Mouse (Mus musculus): ENCODE data around the gene Pnma5. TPM values are rescaled to one million over a fixed set of nuclear protein-coding genes. Genes with fewer than 3 reads are reported as not detected.
A peak's percentile ranks its signal among the peaks of the same experiment; 100 is the strongest.

Pnma5 gene
- total RNA-seq, 1 experiment, result 36.5 TPM

DNA sequence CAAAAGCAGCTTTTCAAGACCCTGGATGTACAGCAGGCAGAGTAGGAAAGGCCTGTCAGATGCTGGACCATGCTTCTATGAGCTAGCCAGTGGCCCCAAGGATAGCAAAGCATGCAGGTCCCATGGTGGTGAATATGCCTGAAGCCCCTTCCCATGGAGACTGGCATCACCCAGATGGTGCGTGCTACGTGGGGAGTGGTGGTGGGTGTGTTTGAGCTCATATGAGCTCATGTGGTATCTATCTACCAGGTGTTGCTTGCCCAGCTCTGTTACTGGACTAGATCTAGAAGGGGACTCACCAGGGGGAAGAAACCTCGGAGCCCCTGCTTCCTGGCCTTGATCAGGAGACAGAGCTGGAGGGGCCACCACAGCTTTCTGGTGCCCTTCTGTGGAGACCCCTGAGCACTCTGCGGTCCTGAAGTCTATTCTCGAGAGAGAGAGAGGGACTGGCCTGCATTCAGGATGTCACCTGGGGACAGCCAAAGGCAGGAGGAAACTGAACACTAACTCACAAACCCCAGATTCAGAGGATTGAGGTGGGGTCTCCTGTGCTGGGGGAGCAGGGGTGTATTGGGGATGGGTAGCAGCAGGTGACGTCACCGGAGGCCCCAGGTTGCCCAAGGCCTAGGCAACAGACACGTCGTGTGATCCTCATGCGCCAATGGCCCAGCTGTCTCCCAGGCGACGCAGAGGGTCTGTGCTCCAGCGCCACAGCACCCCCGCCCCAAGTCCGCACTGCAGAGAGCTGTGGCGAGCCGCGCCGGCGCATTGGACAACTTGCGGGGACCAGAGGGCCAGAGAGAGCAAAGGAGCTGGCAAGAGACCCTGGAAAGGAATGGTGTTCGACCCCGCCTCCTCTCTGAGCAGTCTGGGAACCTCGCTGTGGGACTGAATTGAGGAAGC is 26.9 kb upstream of the Pnma5 start:
- Histone ChIP-seq H3K4me1 (ENCODE audit: control insufficient read depth in 2 of 2, insufficient read depth in 2 of 2, low read length in 2 of 2, poor library complexity in 1 of 2) (peaks cover 0 to 2% of the 10 kb centered on the region in 2 experiments; a peak in 1 of 4 replicates), H3K4me3 (ENCODE audit: insufficient read depth in 1 of 2, low read depth in 1 of 2, low read length in 2 of 2, poor library complexity in 1 of 2, severe bottlenecking in 1 of 2) (peak overlapping the region; percentile 3 to 11; a peak in 2 of 4 replicates), H3K9ac (ENCODE audit: insufficient read depth, low read depth, low read length, poor library complexity, severe bottlenecking) (no peak overlapping the region), H3K9me3 (ENCODE audit: control insufficient read depth, insufficient read depth, low read depth, low read length) (no peaks in the 10 kb centered on the region), H3K27ac (ENCODE audit: insufficient read depth, low read depth, low read length, poor library complexity, severe bottlenecking) (no peak overlapping the region), H3K36me3 (ENCODE audit: control insufficient read depth, insufficient read depth, low read length, poor library complexity, severe bottlenecking) (no peaks in the 10 kb centered on the region)
- no peak for DNase-seq (ENCODE audit: low read depth, low spot score)
- no peak for TF ChIP-seq MAFK (IDR thresholded peaks at IDR 0.05; ENCODE audit: insufficient read depth, low read depth, low read length)
- in situ Hi-C loops (cut with MboI; ENCODE audit: low sequenced_read_pairs in 2 of 2, unreplicated experiment in 2 of 2), result loop anchor here in 1 of 2 experiments (25.0 kb wide), 1 partner anchor 374 kb away; the partner anchor contains the start of gene Trex2

DNA sequence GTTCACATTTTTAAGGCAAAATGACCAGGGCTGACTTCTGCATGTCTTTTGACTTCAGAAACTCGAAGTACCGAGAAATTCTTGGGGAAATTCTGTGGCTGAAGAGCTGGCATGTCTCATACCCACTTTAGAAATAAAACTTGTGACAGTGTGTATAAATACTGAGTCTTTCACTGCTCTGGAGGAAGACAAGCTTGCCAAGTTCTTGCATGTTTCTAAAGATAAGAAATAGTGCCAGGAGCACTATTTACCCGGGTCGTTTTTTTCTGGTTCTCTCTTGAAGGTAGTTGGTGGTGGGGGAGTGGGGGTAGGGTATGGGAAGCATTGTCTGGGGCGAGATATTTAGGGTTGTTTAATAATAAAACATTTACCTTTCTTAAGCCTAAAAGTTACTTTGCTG is 25.4 kb upstream of the Pnma5 start:
- H3K27ac ChIP-seq (ENCODE audit: insufficient read depth, low read depth, low read length, poor library complexity, severe bottlenecking), result no peak overlapping the region
- H3K9ac ChIP-seq (ENCODE audit: insufficient read depth, low read depth, low read length, poor library complexity, severe bottlenecking), result no peak overlapping the region
- peaks cover 0 to 2% of the 10 kb centered on the region in 2 experiments; a peak in 1 of 4 replicates for H3K4me1 ChIP-seq (ENCODE audit: control insufficient read depth in 2 of 2, insufficient read depth in 2 of 2, low read length in 2 of 2, poor library complexity in 1 of 2)
- in situ Hi-C loops (cut with MboI; ENCODE audit: low sequenced_read_pairs in 2 of 2, unreplicated experiment in 2 of 2), result loop anchor here in 1 of 2 experiments (25.0 kb wide), 1 partner anchor 375 kb away; the partner anchor contains the start of gene Trex2
- no peaks in the 10 kb centered on the region for H3K9me3 ChIP-seq (ENCODE audit: control insufficient read depth, insufficient read depth, low read depth, low read length)
- TF ChIP-seq MAFK (IDR thresholded peaks at IDR 0.05; ENCODE audit: insufficient read depth, low read depth, low read length) (no peak), CHD2 (IDR thresholded peaks at IDR 0.05; ENCODE audit: low read depth, low read length) (no peak), HCFC1 (IDR thresholded peaks at IDR 0.05; ENCODE audit: borderline replicate concordance, insufficient read depth, low read length) (no peak), ZNF384 (IDR thresholded peaks at IDR 0.05; ENCODE audit: low read depth, low read length) (no peak), ZC3H11A (IDR thresholded peaks at IDR 0.05; ENCODE audit: borderline replicate concordance, low read depth, low read length) (no peak)
- DNase-seq (ENCODE audit: low read depth, low spot score), result no peak
- no peak overlapping the region for H3K4me3 ChIP-seq (ENCODE audit: insufficient read depth in 1 of 2, low read depth in 1 of 2, low read length in 2 of 2, poor library complexity in 1 of 2, severe bottlenecking in 1 of 2)
- no peaks in the 10 kb centered on the region for H3K36me3 ChIP-seq (ENCODE audit: control insufficient read depth, insufficient read depth, low read length, poor library complexity, severe bottlenecking)

DNA sequence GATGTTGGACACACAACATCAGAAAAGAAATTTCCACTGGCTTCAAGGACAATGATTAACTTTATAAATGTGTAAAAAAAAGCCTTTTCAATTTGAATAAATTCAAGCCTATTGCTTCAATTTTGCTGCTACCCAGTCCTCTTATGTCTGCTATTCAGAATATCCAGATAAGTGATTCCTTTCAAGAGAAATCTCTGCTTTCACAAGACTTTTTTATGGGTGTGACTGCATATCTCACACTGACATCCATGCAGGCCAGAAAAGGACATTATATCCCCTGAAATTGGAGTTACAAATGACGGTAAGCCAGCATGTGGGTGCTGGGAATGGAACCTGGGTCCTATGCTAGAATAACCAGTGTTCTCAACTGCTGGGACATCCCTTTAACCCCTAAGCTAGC is 24.6 kb upstream of the Pnma5 start:
- no peaks in the 10 kb centered on the region for H3K9me3 ChIP-seq (ENCODE audit: control insufficient read depth, insufficient read depth, low read depth, low read length)
- in situ Hi-C loops (cut with MboI; ENCODE audit: low sequenced_read_pairs in 2 of 2, unreplicated experiment in 2 of 2), result loop anchor here in 1 of 2 experiments (25.0 kb wide), 1 partner anchor 376 kb away; the partner anchor contains the start of gene Trex2
- TF ChIP-seq HCFC1 (IDR thresholded peaks at IDR 0.05; ENCODE audit: borderline replicate concordance, insufficient read depth, low read length) (no peak), CHD2 (IDR thresholded peaks at IDR 0.05; ENCODE audit: low read depth, low read length) (no peak), MAFK (IDR thresholded peaks at IDR 0.05; ENCODE audit: insufficient read depth, low read depth, low read length) (no peak), ZC3H11A (IDR thresholded peaks at IDR 0.05; ENCODE audit: borderline replicate concordance, low read depth, low read length) (no peak), ZNF384 (IDR thresholded peaks at IDR 0.05; ENCODE audit: low read depth, low read length) (no peak)
- no peak for DNase-seq (ENCODE audit: low read depth, low spot score)
- H3K4me3 ChIP-seq (ENCODE audit: insufficient read depth in 1 of 2, low read depth in 1 of 2, low read length in 2 of 2, poor library complexity in 1 of 2, severe bottlenecking in 1 of 2), result no peak overlapping the region
- H3K36me3 ChIP-seq (ENCODE audit: control insufficient read depth, insufficient read depth, low read length, poor library complexity, severe bottlenecking), result no peaks in the 10 kb centered on the region
- no peak overlapping the region for H3K27ac ChIP-seq (ENCODE audit: insufficient read depth, low read depth, low read length, poor library complexity, severe bottlenecking)
- peaks cover 0 to 2% of the 10 kb centered on the region in 2 experiments; a peak in 1 of 4 replicates for H3K4me1 ChIP-seq (ENCODE audit: control insufficient read depth in 2 of 2, insufficient read depth in 2 of 2, low read length in 2 of 2, poor library complexity in 1 of 2)
- no peak overlapping the region for H3K9ac ChIP-seq (ENCODE audit: insufficient read depth, low read depth, low read length, poor library complexity, severe bottlenecking)

DNA sequence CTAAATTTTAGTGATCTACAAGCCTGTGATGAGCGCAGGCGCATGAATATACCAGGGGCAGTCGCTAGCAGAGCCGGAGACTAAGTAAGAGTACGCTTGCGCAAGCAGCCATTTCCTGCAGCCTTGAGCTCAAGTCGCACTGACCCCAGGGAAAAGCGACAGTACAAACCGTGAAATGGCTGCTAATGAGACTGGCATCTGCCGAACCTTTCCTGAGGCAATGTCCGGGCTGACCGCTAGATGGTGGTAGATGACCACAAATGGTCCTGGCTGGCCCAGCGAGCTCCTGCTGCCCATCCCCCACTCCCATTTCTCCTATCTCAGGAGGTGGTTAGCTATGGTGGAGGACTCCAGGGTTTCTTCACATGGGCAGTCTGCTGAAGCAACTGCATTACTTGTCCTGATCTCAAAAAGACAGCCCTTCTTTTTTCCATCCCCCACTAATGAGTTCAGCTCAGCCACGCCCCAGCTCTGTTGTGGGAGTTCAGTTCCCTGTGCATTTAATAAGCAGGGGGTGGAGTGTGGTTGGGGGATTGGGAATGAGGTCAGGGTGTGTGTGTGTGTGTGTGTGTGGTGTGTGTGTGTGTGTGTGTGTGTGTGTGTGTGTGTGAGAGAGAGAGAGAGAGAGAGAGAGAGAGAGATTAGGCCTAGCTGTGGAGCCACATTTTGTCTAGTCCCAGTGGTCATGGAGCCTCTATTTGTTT is 17.1 kb upstream of the Pnma5 start:
- Histone ChIP-seq H3K9me3 (ENCODE audit: control insufficient read depth, insufficient read depth, low read depth, low read length) (no peaks in the 10 kb centered on the region), H3K4me1 (ENCODE audit: control insufficient read depth in 2 of 2, insufficient read depth in 2 of 2, low read length in 2 of 2, poor library complexity in 1 of 2) (no peaks in the 10 kb centered on the region; a peak in 1 of 4 replicates), H3K27ac (ENCODE audit: insufficient read depth, low read depth, low read length, poor library complexity, severe bottlenecking) (no peak overlapping the region), H3K9ac (ENCODE audit: insufficient read depth, low read depth, low read length, poor library complexity, severe bottlenecking) (no peak overlapping the region; the same call in 1 of the 2 replicates), H3K36me3 (ENCODE audit: control insufficient read depth, insufficient read depth, low read length, poor library complexity, severe bottlenecking) (no peaks in the 10 kb centered on the region), H3K4me3 (ENCODE audit: insufficient read depth in 1 of 2, low read depth in 1 of 2, low read length in 2 of 2, poor library complexity in 1 of 2, severe bottlenecking in 1 of 2) (no peak overlapping the region)
- DNase-seq (ENCODE audit: low read depth, low spot score), result peak; percentile 57
- in situ Hi-C loops (cut with MboI; ENCODE audit: low sequenced_read_pairs in 2 of 2, unreplicated experiment in 2 of 2), result loop anchor here in 1 of 2 experiments (25.0 kb wide), 1 partner anchor 383 kb away; the partner anchor contains the start of gene Trex2
- peak; percentile 100 for TF ChIP-seq ZC3H11A (IDR thresholded peaks at IDR 0.05; ENCODE audit: borderline replicate concordance, low read depth, low read length)
- peak; percentile 54; the same call in 1 of the 2 replicates for TF ChIP-seq CHD2 (IDR thresholded peaks at IDR 0.05; ENCODE audit: low read depth, low read length)
- no peak for TF ChIP-seq HCFC1 (IDR thresholded peaks at IDR 0.05; ENCODE audit: borderline replicate concordance, insufficient read depth, low read length)
- no peak for TF ChIP-seq MAFK (IDR thresholded peaks at IDR 0.05; ENCODE audit: insufficient read depth, low read depth, low read length)
- no peak for TF ChIP-seq ZNF384 (IDR thresholded peaks at IDR 0.05; ENCODE audit: low read depth, low read length)

All from ES-E14 (cell line).